Mouse (Mus musculus): ENCODE measurements around the gene Sptbn4.

Sptbn4 gene

GRCm38 (mm10) chr7:27326101-27326880, 121.2 kb downstream of the Sptbn4 start:
- no peak for DNase-seq (ENCODE audit: low spot score in 2 of 2)

GRCm38 (mm10) chr7:27325697-27326096, 121.8 kb downstream of the Sptbn4 start:
- no peak for DNase-seq (ENCODE audit: low spot score in 2 of 2)

- DNase-seq (ENCODE audit: low spot score in 2 of 2), result no peak
Observed at GRCm38 (mm10) chr7:27324928-27325327, 122.6 kb downstream of the Sptbn4 start.

GRCm38 (mm10) chr7:27324161-27324560, 123.3 kb downstream of the Sptbn4 start:
- no peak for DNase-seq (ENCODE audit: low spot score in 2 of 2)

- DNase-seq (ENCODE audit: low spot score in 2 of 2), result no peak
Observed at GRCm38 (mm10) chr7:27323001-27323400, 124.5 kb downstream of the Sptbn4 start.

GRCm38 (mm10) chr7:27322291-27322690, 125.2 kb downstream of the Sptbn4 start:
- DNase-seq (ENCODE audit: low spot score in 2 of 2), result no peak

GRCm38 (mm10) chr7:27319411-27319810, 128.1 kb downstream of the Sptbn4 start:
- DNase-seq (ENCODE audit: low spot score in 2 of 2), result no peak

GRCm38 (mm10) chr7:27315958-27316357, 131.5 kb downstream of the Sptbn4 start:
- no peak for DNase-seq (ENCODE audit: low spot score in 2 of 2)

GRCm38 (mm10) chr7:27314393-27314792, 133.1 kb downstream of the Sptbn4 start:
- DNase-seq (ENCODE audit: low spot score in 2 of 2), result no peak

- DNase-seq (ENCODE audit: low spot score in 2 of 2), result no peak
Observed at GRCm38 (mm10) chr7:27311651-27312284, 135.7 kb downstream of the Sptbn4 start.

- DNase-seq (ENCODE audit: low spot score in 2 of 2), result no peak
Observed at GRCm38 (mm10) chr7:27310996-27311535, 136.4 kb downstream of the Sptbn4 start.

GRCm38 (mm10) chr7:27310306-27310705, 137.2 kb downstream of the Sptbn4 start:
- no peak for DNase-seq (ENCODE audit: low spot score in 2 of 2)

GRCm38 (mm10) chr7:27309832-27310231, 137.7 kb downstream of the Sptbn4 start:
- DNase-seq (ENCODE audit: low spot score in 2 of 2), result no peak

GRCm38 (mm10) chr7:27308821-27309549, 138.5 kb downstream of the Sptbn4 start:
- no peak for DNase-seq (ENCODE audit: low spot score in 2 of 2)

GRCm38 (mm10) chr7:27307551-27307950, 139.9 kb downstream of the Sptbn4 start:
- DNase-seq (ENCODE audit: low spot score in 2 of 2), result no peak

Measured in frontal cortex, postnatal 25 days (tissue).